18 mouse cellular contexts compared by ENCODE assay signal in the genomic region with DNA sequence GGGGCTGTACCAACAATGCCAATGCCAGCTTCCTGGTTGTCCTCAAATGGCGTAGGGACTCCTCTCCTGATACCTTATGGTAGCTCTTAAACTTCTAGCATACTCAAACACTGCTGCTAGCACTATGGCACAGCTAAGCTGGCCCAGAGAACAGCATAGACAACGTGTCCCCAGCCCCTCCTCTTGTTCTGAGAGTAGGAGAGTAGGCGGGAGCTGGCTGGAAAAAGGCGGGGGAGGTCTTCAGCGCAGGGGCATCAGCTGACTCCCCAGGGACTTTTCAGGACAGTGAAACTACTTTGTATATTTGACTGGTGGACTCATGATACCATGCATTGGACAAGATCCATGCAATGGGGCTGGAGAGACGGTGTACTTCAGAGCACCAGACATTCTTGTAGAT. TPM values are rescaled to one million over a fixed set of nuclear protein-coding genes. Genes with fewer than 3 reads are reported as not detected.
A peak's percentile ranks its signal among the peaks of the same experiment; 100 is the strongest.
DNase-seq lines count a peak whose midpoint lies in the region; ATAC-seq lines count a peak whose summit lies in the region.
"Had no signal": no experiment of that assay in that cellular context is flagged by ENCODE, and none has a peak within 500 bp of the region (broad histone marks: within the 10 kb centered on the region; RNA-seq: fewer than 3 reads in every experiment).

No protein-coding gene starts in this region.

- no peak for ATAC-seq in CD4-positive, CD25-positive, alpha-beta regulatory T cell, adult 4 months
- ATAC-seq in cerebellum, adult (ENCODE audit: insufficient number of reproducible peaks, low FRiP score, low TSS enrichment), result no peak
- ATAC-seq: forebrain, embryonic 14.5 days; midbrain, embryonic 13.5 days had no signal

- peak; percentile 26 for DNase-seq in CD4-positive, CD25-positive, alpha-beta regulatory T cell, adult 2 months (ENCODE audit: low read depth, low spot score)
- peak; percentile 52 to 67 for DNase-seq in left cerebral cortex, adult 18-20 months (ENCODE audit: low spot score in 2 of 2)
- no peak for DNase-seq in left cerebral cortex, postnatal 10 days (ENCODE audit: extremely low spot score in 1 of 2, low spot score in 2 of 2)
- peak; percentile 20 for DNase-seq in right cerebral cortex, postnatal 25 days
- no peak for DNase-seq in right cerebral cortex, postnatal 4 days
- no peak for DNase-seq in adrenal gland, adult 2 months
- DNase-seq: adrenal gland, adult 8-10 months; cerebellum, adult 8-10 months; gastrocnemius, postnatal 36 days; heart, postnatal 36 days; kidney, adult 18-20 months; kidney, postnatal 4 days; lung, embryonic 14.5 days; spleen, adult 18-20 months had no signal

- intact Hi-C loops in left cerebral cortex, postnatal 10 days (cut with DNase I), result no loop called here

RNA-seq across cellular contexts. Expression of gene Orai2, which starts 11.5 kb away (rescaled TPM):
- 10 to 100 TPM; 42.9 to 80.7 TPM for polyA plus RNA-seq in CD4-positive, CD25-positive, alpha-beta regulatory T cell, adult 4 months (2017; shearing (Covaris generic))
- total RNA-seq in left cerebral cortex, adult 18-20 months (2021), result 10 to 100 TPM; 45.9 to 48.5 TPM
- 10 to 100 TPM; 59.8 to 62.6 TPM for total RNA-seq in left cerebral cortex, postnatal 10 days (2021)
- total RNA-seq in adrenal gland, adult 2 months (2021), result 1 to 10 TPM; 2.5 to 4.0 TPM
- polyA plus RNA-seq in adrenal gland, adult 2 months (2012; rRNA removed), result 9.5 and 9.7 TPM in 2 replicates

RNA-seq across cellular contexts. Expression of gene Prkrip1, which starts 16.7 kb away (rescaled TPM):
- polyA plus RNA-seq in CD4-positive, CD25-positive, alpha-beta regulatory T cell, adult 4 months (2017; shearing (Covaris generic)), result 10 to 100 TPM; 31.0 to 49.0 TPM
- total RNA-seq in left cerebral cortex, adult 18-20 months (2021), result 10 to 100 TPM; 36.2 to 40.7 TPM
- 10 to 100 TPM; 41.2 to 42.4 TPM for total RNA-seq in left cerebral cortex, postnatal 10 days (2021)
- total RNA-seq in adrenal gland, adult 2 months (2021), result 10 to 100 TPM; 33.7 to 34.5 TPM
- polyA plus RNA-seq in adrenal gland, adult 2 months (2012; rRNA removed), result 2.5 and 4.3 TPM in 2 replicates

RNA-seq across cellular contexts. Expression of gene Alkbh4, which starts 46.1 kb away (rescaled TPM):
- polyA plus RNA-seq in CD4-positive, CD25-positive, alpha-beta regulatory T cell, adult 4 months (2017; shearing (Covaris generic)), result 10 to 100 TPM; 54.7 to 96.4 TPM
- total RNA-seq in left cerebral cortex, adult 18-20 months (2021), result 1 to 10 TPM; 9.0 to 9.5 TPM
- total RNA-seq in left cerebral cortex, postnatal 10 days (2021), result 10 to 100 TPM in 1 of 2 experiments, 1 to 10 TPM in 1; 9.5 to 11.7 TPM
- 1 to 10 TPM; 7.8 to 8.9 TPM for total RNA-seq in adrenal gland, adult 2 months (2021)
- polyA plus RNA-seq in adrenal gland, adult 2 months (2012; rRNA removed), result 16.3 and 20.6 TPM in 2 replicates

RNA-seq across cellular contexts. Expression of gene Lrwd1, which starts 46.2 kb away (rescaled TPM):
- polyA plus RNA-seq in CD4-positive, CD25-positive, alpha-beta regulatory T cell, adult 4 months (2017; shearing (Covaris generic)), result 10 to 100 TPM; 26.1 to 58.9 TPM
- total RNA-seq in left cerebral cortex, adult 18-20 months (2021), result 10 to 100 TPM; 13.8 to 16.2 TPM
- 10 to 100 TPM; 11.7 to 13.2 TPM for total RNA-seq in left cerebral cortex, postnatal 10 days (2021)
- 10 to 100 TPM in 1 of 2 experiments, 1 to 10 TPM in 1; 8.0 to 11.9 TPM for total RNA-seq in adrenal gland, adult 2 months (2021)
- 24.8 and 26.6 TPM in 2 replicates for polyA plus RNA-seq in adrenal gland, adult 2 months (2012; rRNA removed)

Comparison
In these comparisons a context has a peak if more than half of its experiments do, and no peak if none do; other contexts are left out.
1. DNase-seq: peak in CD4-positive, CD25-positive, alpha-beta regulatory T cell, adult 2 months (single experiment), left cerebral cortex, adult 18-20 months (2 of 2) and right cerebral cortex, postnatal 25 days (single experiment); none in left cerebral cortex, postnatal 10 days (0 of 2), right cerebral cortex, postnatal 4 days (single experiment) and adrenal gland, adult 2 months (single experiment).
2. RNA of gene Orai2, which starts 11.5 kb away (total RNA-seq): 59.8 to 62.6 TPM in left cerebral cortex, postnatal 10 days and 45.9 to 48.5 TPM in left cerebral cortex, adult 18-20 months; 2.5 to 4.0 TPM in adrenal gland, adult 2 months; every median in the first group is over 4 times any median in the second.